Mouse (Mus musculus) small intestine, adult 2 months (tissue): ENCODE measurements around the gene Dpp4. TPM values are rescaled to one million over a fixed set of nuclear protein-coding genes. Genes with fewer than 3 reads are reported as not detected.

Experiments
- H3K27ac ChIP-seq: fragments of 200-500 bp; 2 replicates; pipeline ENCODE4 v1.5.1; 2012; ENCODE audit warnings: low read depth, low read length, control low read depth, inconsistent platforms; ENCODE audit not compliant: insufficient read depth
- H3K27me3 ChIP-seq: fragments of 200-500 bp; 2 replicates; pipeline ENCODE4 v1.6.1; 2012; ENCODE audit warnings: mild to moderate bottlenecking, moderate library complexity, low read length, inconsistent platforms; ENCODE audit not compliant: control insufficient read depth, insufficient read depth
- H3K36me3 ChIP-seq: fragments of 200-500 bp; 2 replicates; pipeline ENCODE4 v1.6.1; 2012; ENCODE audit warnings: mild to moderate bottlenecking, low read length, control low read depth, inconsistent platforms; ENCODE audit not compliant: control insufficient read depth, insufficient read depth
- H3K4me1 ChIP-seq: fragments of 200-500 bp; 2 replicates; pipeline ENCODE4 v1.6.1; 2012; ENCODE audit warnings: low read length, inconsistent platforms, mixed read lengths; ENCODE audit not compliant: control insufficient read depth, insufficient read depth, insufficient read length
- H3K4me3 ChIP-seq: fragments of 200-500 bp; 2 replicates; pipeline ENCODE4 v1.5.1; 2012; ENCODE audit warnings: low read depth, mild to moderate bottlenecking, control low read depth, inconsistent platforms, low read length, moderate library complexity
- CTCF ChIP-seq: fragments of 200-500 bp; IDR thresholded peaks from 2 replicates; pipeline ENCODE4 v1.5.1; 2012; ENCODE audit warnings: low read depth, mild to moderate bottlenecking, control low read depth, inconsistent platforms, low read length, moderate library complexity, mixed read lengths; ENCODE audit not compliant: insufficient replicate concordance, insufficient read length; ENCODE audit errors: extremely low read depth
- POLR2A ChIP-seq: fragments of 200-500 bp; IDR thresholded peaks from 2 replicates; pipeline ENCODE4 v1.6.1; 2012; ENCODE audit warnings: low read depth, mild to moderate bottlenecking, control low read depth, inconsistent platforms, low read length, moderate library complexity
- WGBS: fragments of 180-500 bp; shearing (Covaris S2); methylation state at CpG from one replicate; pipeline ENCODE4 v1.1.7; 2018; 5-methylcytosine and 5-hydroxymethylcytosine counted together
- polyA plus RNA-seq: library from polyadenylated mRNA; depleted of rRNA; stranded (reverse); fragments of >200 nt; gene quantifications from 2 replicates; pipeline ENCODE4 v1.2.3, GENCODE M21; 2012; rRNA removed

The Dpp4 gene
- polyA plus RNA-seq, 1 experiment = 77.5 TPM

GRCm38 (mm10) chr2:62287532-62287931 is 124.5 kb downstream of the Dpp4 start:
- no peak for TF ChIP-seq POLR2A
- TF ChIP-seq CTCF = no peak

GRCm38 (mm10) chr2:62285847-62286246 is 126.2 kb downstream of the Dpp4 start:
- no peaks in the 10 kb centered on the region for H3K4me1 ChIP-seq
- TF ChIP-seq POLR2A = no peak
- TF ChIP-seq CTCF = no peak
- H3K27me3 ChIP-seq = no peaks in the 10 kb centered on the region

More at GRCm38 (mm10) chr2:62287532-62287931, 124.5 kb downstream of the Dpp4 start:
- no peaks in the 10 kb centered on the region for H3K4me1 ChIP-seq
- H3K36me3 ChIP-seq = no peaks in the 10 kb centered on the region
- H3K27me3 ChIP-seq = no peaks in the 10 kb centered on the region
- no peak overlapping the region for H3K27ac ChIP-seq
- H3K4me3 ChIP-seq = no peak overlapping the region
- WGBS = 37% methylated on average over 4 of the region's 4 CpGs

GRCm38 (mm10) chr2:62285026-62285425 is 127.0 kb downstream of the Dpp4 start:
- Histone ChIP-seq H3K4me3 (no peak overlapping the region), H3K4me1 (no peaks in the 10 kb centered on the region), H3K36me3 (no peaks in the 10 kb centered on the region), H3K27ac (no peak overlapping the region), H3K27me3 (no peaks in the 10 kb centered on the region)
- TF ChIP-seq CTCF = no peak
- no peak for TF ChIP-seq POLR2A
- WGBS = 70% methylated on average over 2 of the region's 2 CpGs

More at GRCm38 (mm10) chr2:62285847-62286246, 126.2 kb downstream of the Dpp4 start:
- Histone ChIP-seq H3K36me3 (no peaks in the 10 kb centered on the region), H3K4me3 (no peak overlapping the region), H3K27ac (no peak overlapping the region)
- 0% methylated on average over 2 of the region's 2 CpGs for WGBS

Other genes with a start within 250 kb of the Dpp4 start
- 3.1 and 19.1 TPM in 2 replicates for gene Gcg, start 71.4 kb upstream of the Dpp4 start, polyA plus RNA-seq
- gene Fap, start 161.8 kb upstream of the Dpp4 start, polyA plus RNA-seq = 0.23 and 0.27 TPM in 2 replicates
- 5.3 and 27.0 TPM in 2 replicates for gene Ifih1, start 234.0 kb upstream of the Dpp4 start, polyA plus RNA-seq